1 mouse cellular context compared by ENCODE assay signal in the genomic region with DNA sequence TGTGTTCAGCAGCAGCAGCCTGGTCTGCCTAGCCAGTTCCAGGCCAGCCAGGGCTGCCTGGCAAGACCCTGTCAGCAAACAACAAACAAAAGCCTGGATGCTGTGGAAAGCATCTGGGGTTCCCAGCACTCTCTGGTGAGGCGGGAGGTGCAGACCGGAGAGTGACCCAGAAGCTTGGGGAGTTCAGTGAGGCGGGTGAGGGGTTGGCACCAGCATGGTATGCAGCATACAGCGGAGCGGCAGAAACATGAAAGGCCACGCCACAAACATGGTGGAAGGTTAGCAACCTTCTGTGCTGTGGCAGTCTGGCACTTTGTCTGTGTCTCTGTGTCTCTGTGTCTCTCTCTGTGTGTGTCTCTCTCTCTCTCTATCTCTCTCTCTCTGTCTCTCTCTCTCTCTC.
TF ChIP-seq lines count a peak whose summit lies in the region.

No protein-coding gene starts in this region.

TF ChIP-seq in CH12.LX, 34 proteins besides CTCF, POLR2A, EP300 and RAD21 (continued from another document):
- TF ChIP-seq BHLHE40 (IDR thresholded peaks at IDR 0.05; ENCODE audit: low read depth, low read length) (no peak), CHD2 (IDR thresholded peaks at IDR 0.05; ENCODE audit: low read length) (no peak), ZNF384 (IDR thresholded peaks at IDR 0.05; ENCODE audit: low read depth, low read length) (no peak), NRF1 (IDR thresholded peaks at IDR 0.05; ENCODE audit: low read depth, low read length) (no peak), MYC (IDR thresholded peaks at IDR 0.05; ENCODE audit: low read depth, low read length) (no peak), JUND (conservative IDR thresholded peaks at IDR 0.05; ENCODE audit: low read depth, low read length) (no peak), MAZ (IDR thresholded peaks at IDR 0.05; ENCODE audit: low read depth, low read length) (no peak), USF1 (IDR thresholded peaks at IDR 0.05; ENCODE audit: low read depth, low read length) (no peak), ZC3H11A (IDR thresholded peaks at IDR 0.05; ENCODE audit: low read depth, low read length) (no peak), ELF1 (IDR thresholded peaks at IDR 0.05; ENCODE audit: low read depth, low read length) (no peak)
